Mouse (Mus musculus): ENCODE results near the gene Mical1. TPM values are rescaled to one million over a fixed set of nuclear protein-coding genes. Genes with fewer than 3 reads are reported as not detected.
"Not testable (repeated sequence)": the region's sequence is repeated elsewhere in the genome, so short reads cannot be mapped to it uniquely, and the experiment has no call there.

Mical1 gene
- total and polyA plus RNA-seq, 2 experiments from 2014 or later, result 36.1 to 60.4 TPM

DNA sequence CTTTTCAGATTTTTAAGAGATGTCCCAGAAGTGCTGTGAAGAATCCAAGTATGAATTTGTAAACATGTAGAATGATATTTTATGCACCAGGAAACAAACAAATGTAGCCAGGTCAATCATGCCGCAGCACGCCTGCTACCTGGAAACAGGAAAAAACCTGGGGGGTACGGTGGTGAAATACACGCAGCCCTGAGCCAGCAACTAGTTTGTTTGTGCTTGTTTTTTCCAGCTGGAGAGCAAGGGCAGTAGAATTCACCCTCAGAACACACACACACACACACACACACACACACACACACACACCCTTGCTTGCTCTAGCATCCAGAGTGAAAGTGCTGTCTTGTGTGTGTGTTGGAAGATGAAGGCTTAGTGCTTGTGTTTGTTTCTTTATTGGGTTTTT lies 15.0 kb downstream of the Mical1 start:
- Histone ChIP-seq H3K9me3 (replicated peaks; ENCODE audit: control insufficient read depth, low read length) (no peaks in the 10 kb centered on the region), H3K9ac (replicated peaks; ENCODE audit: low read depth, low read length) (no peak overlapping the region), H3K4me1 (ENCODE audit: control insufficient read depth, insufficient read depth) (peaks cover 15% of the 10 kb centered on the region), H3K27me3 (ENCODE audit: control insufficient read depth, insufficient read depth, low read length) (no peaks in the 10 kb centered on the region), H3K4me2 (ENCODE audit: low read depth, low read length) (peak overlapping the region; percentile 95; the same call in 1 of the 2 replicates), H3K4me3 (ENCODE audit: low read depth, low read length) (no peak overlapping the region), H3K36me3 (replicated peaks; ENCODE audit: control insufficient read depth, insufficient read depth, low read length) (peaks cover 22% of the 10 kb centered on the region), H3K27ac (ENCODE audit: low read depth) (no peak overlapping the region)
- ATAC-seq (ENCODE audit: insufficient read depth, low read depth), result no peak
- TF ChIP-seq CTCF (IDR thresholded peaks at IDR 0.05; ENCODE audit: low read depth) (no peak), EP300 (IDR thresholded peaks at IDR 0.05; ENCODE audit: low read depth) (no peak)
- DNase-seq (ENCODE audit: low spot score), result no peak
- WGBS, result 48% methylated on average over 4 of the region's 4 CpGs

DNA sequence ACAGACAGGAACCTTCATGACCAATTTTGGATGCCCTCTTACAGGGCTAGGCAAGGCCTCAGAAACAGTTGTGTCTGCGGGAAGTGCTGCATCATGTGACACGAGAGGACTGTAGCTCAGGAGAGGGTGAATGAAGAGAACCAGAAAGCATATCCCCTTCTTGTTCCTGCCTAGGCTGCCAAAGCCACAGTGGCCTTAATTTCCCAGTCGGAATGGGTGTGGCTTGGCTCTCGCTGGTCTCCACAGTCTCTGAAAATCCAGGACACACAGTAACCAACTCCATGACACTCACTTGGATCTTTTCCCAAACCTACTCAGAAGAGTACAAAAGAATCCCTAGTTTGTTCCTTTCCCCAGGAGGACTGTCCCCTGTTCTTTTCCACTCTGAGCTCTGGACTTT lies 24.8 kb downstream of the Mical1 start:
- H3K27me3 ChIP-seq (ENCODE audit: control insufficient read depth, insufficient read depth, low read length), result no peaks in the 10 kb centered on the region
- no peak for TF ChIP-seq EP300 (IDR thresholded peaks at IDR 0.05; ENCODE audit: low read depth)
- no peak for TF ChIP-seq CTCF (IDR thresholded peaks at IDR 0.05; ENCODE audit: low read depth)
- no peak overlapping the region for H3K4me2 ChIP-seq (ENCODE audit: low read depth, low read length)
- no peaks in the 10 kb centered on the region for H3K9me3 ChIP-seq (replicated peaks; ENCODE audit: control insufficient read depth, low read length)
- peak; percentile 84 for ATAC-seq (ENCODE audit: insufficient read depth, low read depth)
- WGBS, result 17% methylated on average over 4 of the region's 4 CpGs
- H3K36me3 ChIP-seq (replicated peaks; ENCODE audit: control insufficient read depth, insufficient read depth, low read length), result no peaks in the 10 kb centered on the region
- DNase-seq (ENCODE audit: low spot score), result peak; percentile 75
- H3K4me1 ChIP-seq (ENCODE audit: control insufficient read depth, insufficient read depth), result peaks cover 5% of the 10 kb centered on the region; the same call in 1 of the 2 replicates
- H3K9ac ChIP-seq (replicated peaks; ENCODE audit: low read depth, low read length), result no peak overlapping the region
- peak overlapping the region; percentile 57 for H3K27ac ChIP-seq (ENCODE audit: low read depth)
- H3K4me3 ChIP-seq (ENCODE audit: low read depth, low read length), result no peak overlapping the region

DNA sequence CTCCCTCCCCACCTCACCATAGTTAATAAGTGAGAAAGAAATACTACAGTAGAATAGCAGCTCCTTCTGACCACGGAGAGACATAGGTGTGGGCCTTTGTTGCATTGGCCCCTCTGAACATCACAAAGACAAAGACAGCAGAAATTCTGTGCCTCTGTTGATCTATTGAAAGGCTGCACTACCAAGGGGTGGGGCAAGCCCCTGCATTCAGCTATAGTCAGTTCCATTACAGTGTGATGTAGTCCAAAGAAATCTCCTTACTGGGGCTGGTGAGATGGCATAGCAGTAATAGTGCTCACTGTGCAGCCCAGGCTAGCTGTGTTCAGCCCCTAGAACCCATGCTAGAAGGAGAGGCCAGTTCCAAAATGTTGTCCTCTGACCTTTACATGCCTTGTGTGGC lies 28.9 kb downstream of the Mical1 start:
- TF ChIP-seq CTCF (IDR thresholded peaks at IDR 0.05; ENCODE audit: low read depth), result no peak
- TF ChIP-seq EP300 (IDR thresholded peaks at IDR 0.05; ENCODE audit: low read depth), result no peak
- ATAC-seq (ENCODE audit: insufficient read depth, low read depth) (no peak), DNase-seq (ENCODE audit: low spot score) (no peak)
- no peaks in the 10 kb centered on the region for H3K9me3 ChIP-seq (replicated peaks; ENCODE audit: control insufficient read depth, low read length)
- H3K27ac ChIP-seq (ENCODE audit: low read depth), result no peak overlapping the region
- no peak overlapping the region for H3K9ac ChIP-seq (replicated peaks; ENCODE audit: low read depth, low read length)
- no peak overlapping the region for H3K4me2 ChIP-seq (ENCODE audit: low read depth, low read length)
- H3K4me3 ChIP-seq (ENCODE audit: low read depth, low read length), result no peak overlapping the region
- 100% methylated on average over 1 of the region's 1 CpGs for WGBS
- H3K36me3 ChIP-seq (replicated peaks; ENCODE audit: control insufficient read depth, insufficient read depth, low read length), result no peaks in the 10 kb centered on the region
- no peaks in the 10 kb centered on the region for H3K27me3 ChIP-seq (ENCODE audit: control insufficient read depth, insufficient read depth, low read length)
- peaks cover 5% of the 10 kb centered on the region; the same call in 1 of the 2 replicates for H3K4me1 ChIP-seq (ENCODE audit: control insufficient read depth, insufficient read depth)

DNA sequence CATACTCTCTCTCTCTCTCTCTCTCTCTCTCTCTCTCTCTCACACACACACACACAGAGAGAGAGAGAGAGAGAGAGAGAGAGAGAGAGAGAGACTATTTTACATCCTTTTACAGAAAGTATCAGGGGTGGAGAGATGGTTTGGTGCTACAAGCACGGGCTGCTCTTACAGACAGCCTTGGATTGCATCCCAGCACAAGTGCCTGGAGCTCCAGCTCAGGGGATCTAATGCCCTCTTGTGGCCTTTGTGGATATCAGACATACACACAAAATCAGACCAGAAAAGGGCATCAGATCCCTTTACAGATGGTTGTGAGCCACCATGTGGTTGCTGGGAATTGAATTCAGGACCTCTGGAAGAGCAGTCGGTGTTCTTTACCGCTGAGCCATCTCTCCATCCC lies 29.3 kb downstream of the Mical1 start:
- H3K36me3 ChIP-seq (replicated peaks; ENCODE audit: control insufficient read depth, insufficient read depth, low read length); H3K4me1 ChIP-seq (ENCODE audit: control insufficient read depth, insufficient read depth); H3K27me3 ChIP-seq (ENCODE audit: control insufficient read depth, insufficient read depth, low read length); H3K4me3 ChIP-seq (ENCODE audit: low read depth, low read length); H3K4me2 ChIP-seq (ENCODE audit: low read depth, low read length); H3K9me3 ChIP-seq (replicated peaks; ENCODE audit: control insufficient read depth, low read length); H3K27ac ChIP-seq (ENCODE audit: low read depth); H3K9ac ChIP-seq (replicated peaks; ENCODE audit: low read depth, low read length): not testable (repeated sequence)
- peak; percentile 89 for TF ChIP-seq CTCF (IDR thresholded peaks at IDR 0.05; ENCODE audit: low read depth)
- DNase-seq (ENCODE audit: low spot score) (peak; percentile 87), ATAC-seq (ENCODE audit: insufficient read depth, low read depth) (peak; percentile 57; the same call in 1 of the 2 replicates)
- 0% methylated on average over 3 of the region's 3 CpGs for WGBS

DNA sequence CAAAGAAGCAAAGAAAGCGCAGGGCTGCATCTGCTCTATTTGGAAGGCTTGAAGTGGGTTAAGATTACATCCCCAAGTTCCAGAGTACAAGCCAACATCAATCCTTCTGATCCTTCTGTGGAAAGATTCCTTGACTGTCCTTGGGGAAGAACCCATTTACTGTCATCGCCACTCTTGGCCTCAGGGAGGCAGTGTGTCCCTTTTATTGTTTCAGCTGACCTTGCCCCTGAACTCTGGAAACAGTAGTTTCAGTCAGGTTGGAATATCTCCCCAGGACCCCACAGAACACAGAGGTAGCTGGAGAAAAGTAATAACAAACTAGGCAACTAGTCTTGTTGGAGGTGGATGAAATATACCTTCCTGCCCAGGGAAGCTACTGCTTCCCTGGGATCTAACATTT lies 33.0 kb downstream of the Mical1 start:
- H3K4me3 ChIP-seq (ENCODE audit: low read depth, low read length), result no peak overlapping the region
- peaks cover 4% of the 10 kb centered on the region for H3K4me1 ChIP-seq (ENCODE audit: control insufficient read depth, insufficient read depth)
- H3K27ac ChIP-seq (ENCODE audit: low read depth), result no peak overlapping the region
- no peaks in the 10 kb centered on the region for H3K9me3 ChIP-seq (replicated peaks; ENCODE audit: control insufficient read depth, low read length)
- DNase-seq (ENCODE audit: low spot score) (no peak), ATAC-seq (ENCODE audit: insufficient read depth, low read depth) (no peak)
- H3K4me2 ChIP-seq (ENCODE audit: low read depth, low read length), result no peak overlapping the region
- H3K27me3 ChIP-seq (ENCODE audit: control insufficient read depth, insufficient read depth, low read length), result no peaks in the 10 kb centered on the region
- no peaks in the 10 kb centered on the region for H3K36me3 ChIP-seq (replicated peaks; ENCODE audit: control insufficient read depth, insufficient read depth, low read length)
- TF ChIP-seq CTCF (IDR thresholded peaks at IDR 0.05; ENCODE audit: low read depth) (peak; percentile 60), EP300 (IDR thresholded peaks at IDR 0.05; ENCODE audit: low read depth) (no peak)
- H3K9ac ChIP-seq (replicated peaks; ENCODE audit: low read depth, low read length), result no peak overlapping the region
- WGBS, result 38% methylated on average over 2 of the region's 2 CpGs

DNA sequence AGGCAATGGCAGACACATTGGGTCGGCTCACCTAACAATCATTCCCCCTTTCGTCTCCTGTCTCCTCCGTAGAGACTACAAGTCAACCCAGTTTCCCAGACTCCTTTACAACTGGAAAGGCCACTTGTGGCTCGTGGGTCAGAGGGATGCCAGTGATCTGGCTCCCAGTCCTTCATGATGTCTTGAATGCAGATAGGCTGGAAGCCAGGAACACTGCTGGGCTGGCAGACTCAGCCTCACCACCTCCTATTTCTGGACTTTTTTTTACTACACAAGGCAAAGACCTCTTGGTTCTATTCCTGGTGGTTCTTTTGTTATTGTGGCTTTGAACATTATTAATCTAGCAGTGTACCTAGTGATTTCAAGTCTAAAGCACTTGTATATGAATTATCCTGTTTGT lies 38.2 kb downstream of the Mical1 start:
- TF ChIP-seq CTCF (IDR thresholded peaks at IDR 0.05; ENCODE audit: low read depth) (no peak), EP300 (IDR thresholded peaks at IDR 0.05; ENCODE audit: low read depth) (no peak)
- Histone ChIP-seq H3K27me3 (ENCODE audit: control insufficient read depth, insufficient read depth, low read length) (no peaks in the 10 kb centered on the region), H3K27ac (ENCODE audit: low read depth) (peak overlapping the region; percentile 25; the same call in 1 of the 2 replicates), H3K36me3 (replicated peaks; ENCODE audit: control insufficient read depth, insufficient read depth, low read length) (no peaks in the 10 kb centered on the region), H3K4me1 (ENCODE audit: control insufficient read depth, insufficient read depth) (peaks cover 18% of the 10 kb centered on the region), H3K4me3 (ENCODE audit: low read depth, low read length) (no peak overlapping the region), H3K9me3 (replicated peaks; ENCODE audit: control insufficient read depth, low read length) (no peaks in the 10 kb centered on the region), H3K4me2 (ENCODE audit: low read depth, low read length) (no peak overlapping the region), H3K9ac (replicated peaks; ENCODE audit: low read depth, low read length) (no peak overlapping the region)
- ATAC-seq (ENCODE audit: insufficient read depth, low read depth), result no peak
- DNase-seq (ENCODE audit: low spot score), result no peak
- WGBS, result 39% methylated on average over 4 of the region's 4 CpGs

Data from heart, postnatal 0 days (tissue).